Mouse (Mus musculus) lung, embryonic 14.5 days (tissue): ENCODE data around the gene Tagln2. TPM values are rescaled to one million over a fixed set of nuclear protein-coding genes. Genes with fewer than 3 reads are reported as not detected.

Source experiments
- ATAC-seq: fragments of 200-750 bp; cut with Nextera tagmentation; 2 replicates; pipeline ENCODE4 v1.8.0; 2017; ENCODE audit warnings: mild to moderate bottlenecking, moderate TSS enrichment, moderate library complexity; ENCODE audit not compliant: insufficient read depth
- DNase-seq: peaks from one replicate; pipeline ENCODE4 v3.0.0-alpha.2; 2015
- H3K27ac ChIP-seq: fragments of 300-500 bp; sonication (generic); 2 replicates; pipeline ENCODE4 v1.5.1; 2014; ENCODE audit warnings: low read depth, mild to moderate bottlenecking, moderate library complexity
- H3K27me3 ChIP-seq: fragments of 300-500 bp; sonication (generic); 2 replicates; pipeline ENCODE4 v1.6.1; 2014; ENCODE audit warnings: low read length, control low read depth; ENCODE audit not compliant: insufficient read depth
- H3K36me3 ChIP-seq: fragments of 300-500 bp; sonication (generic); 2 replicates; pipeline ENCODE4 v1.6.1; 2014; ENCODE audit warnings: control low read depth; ENCODE audit not compliant: insufficient read depth
- H3K4me1 ChIP-seq: fragments of 300-500 bp; sonication (generic); 2 replicates; pipeline ENCODE4 v1.6.1; 2014; ENCODE audit warnings: antibody characterized with exemption, control low read depth; ENCODE audit not compliant: insufficient read depth
- H3K4me2 ChIP-seq: fragments of 300-500 bp; sonication (generic); 2 replicates; pipeline ENCODE4 v1.6.1; 2014; ENCODE audit warnings: mild to moderate bottlenecking
- H3K4me3 ChIP-seq: fragments of 300-500 bp; sonication (generic); 2 replicates; pipeline ENCODE4 v1.5.1; 2014; ENCODE audit warnings: low read depth, low read length
- H3K9ac ChIP-seq: fragments of 300-500 bp; sonication (generic); 2 replicates; pipeline ENCODE4 v1.6.1; 2014
- H3K9me3 ChIP-seq: fragments of 300-500 bp; sonication (generic); 2 replicates; pipeline ENCODE4 v1.6.1; 2016; ENCODE audit warnings: low read depth, low read length, control low read depth
- CTCF ChIP-seq: IDR thresholded peaks from 2 replicates; pipeline ENCODE4 v1.5.1; 2016; ENCODE audit warnings: antibody characterized with exemption, low read depth
- WGBS: fragments of 180-500 bp; shearing (Covaris S2); extraction: QIAGEN DNeasy Blood & Tissue Kit; methylation state at CpG from one replicate; pipeline ENCODE4 v1.1.7; 2014; 5-methylcytosine and 5-hydroxymethylcytosine counted together
- polyA plus RNA-seq: library from polyadenylated mRNA; unstranded; fragments of >200 nt; fragmentation: Nextera tagmentation; extraction: Ambion mirVana; gene quantifications from 2 replicates; pipeline ENCODE4 v1.2.1, GENCODE M21; 2014

The Tagln2 gene
- polyA plus RNA-seq, 1 experiment from 2014 or later, result 395 TPM

GRCm38 (mm10) chr1:172526380-172527081 is 26.7 kb downstream of the Tagln2 start:
- H3K4me2 ChIP-seq, result peak overlapping the region; percentile 43
- no peaks in the 10 kb centered on the region for H3K27me3 ChIP-seq
- H3K4me3 ChIP-seq, result peak overlapping the region; percentile 3; the same call in 1 of the 2 replicates
- H3K9me3 ChIP-seq, result no peaks in the 10 kb centered on the region
- no peaks in the 10 kb centered on the region for H3K36me3 ChIP-seq
- H3K27ac ChIP-seq, result peak overlapping the region; percentile 80
- no peak for ATAC-seq
- no peak for TF ChIP-seq CTCF
- WGBS, result 48% methylated on average over 23 of the region's 23 CpGs
- DNase-seq, result peak; percentile 63
- H3K4me1 ChIP-seq, result peaks cover 26% of the 10 kb centered on the region
- H3K9ac ChIP-seq, result no peak overlapping the region

- Histone ChIP-seq H3K4me2 (no peak overlapping the region), H3K27me3 (no peaks in the 10 kb centered on the region), H3K4me1 (peaks cover 29% of the 10 kb centered on the region), H3K9ac (no peak overlapping the region), H3K9me3 (no peaks in the 10 kb centered on the region), H3K36me3 (no peaks in the 10 kb centered on the region), H3K4me3 (no peak overlapping the region), H3K27ac (no peak overlapping the region)
- ATAC-seq (no peak), DNase-seq (no peak)
- no peak for TF ChIP-seq CTCF
- WGBS, result 89% methylated on average over 10 of the region's 10 CpGs
Observed at GRCm38 (mm10) chr1:172527431-172527830, 27.6 kb downstream of the Tagln2 start.

- Histone ChIP-seq H3K4me1 (peaks cover 27% of the 10 kb centered on the region), H3K4me3 (no peak overlapping the region), H3K27me3 (no peaks in the 10 kb centered on the region), H3K9ac (no peak overlapping the region), H3K36me3 (no peaks in the 10 kb centered on the region), H3K27ac (no peak overlapping the region), H3K4me2 (no peak overlapping the region), H3K9me3 (no peaks in the 10 kb centered on the region)
- DNase-seq (peak; percentile 95), ATAC-seq (peak; percentile 23)
- 6% methylated on average over 7 of the region's 7 CpGs for WGBS
- peak; percentile 97 for TF ChIP-seq CTCF
Observed at GRCm38 (mm10) chr1:172528701-172529100, 28.9 kb downstream of the Tagln2 start.

GRCm38 (mm10) chr1:172530544-172531220 is 30.8 kb downstream of the Tagln2 start:
- Histone ChIP-seq H3K9me3 (no peaks in the 10 kb centered on the region), H3K27me3 (no peaks in the 10 kb centered on the region), H3K9ac (no peak overlapping the region), H3K4me2 (no peak overlapping the region), H3K4me1 (peaks cover 22% of the 10 kb centered on the region), H3K27ac (peak overlapping the region; percentile 26; the same call in 1 of the 2 replicates), H3K36me3 (no peaks in the 10 kb centered on the region), H3K4me3 (no peak overlapping the region)
- DNase-seq, result peak; percentile 77
- no peak for TF ChIP-seq CTCF
- peak; percentile 40; the same call in 1 of the 2 replicates for ATAC-seq
- 21% methylated on average over 8 of the region's 8 CpGs for WGBS

- H3K4me2 ChIP-seq, result peak overlapping the region; percentile 59
- H3K27ac ChIP-seq, result peak overlapping the region; percentile 33; the same call in 1 of the 2 replicates
- peak; percentile 77 for DNase-seq
- H3K4me3 ChIP-seq, result peak overlapping the region; percentile 19; the same call in 1 of the 2 replicates
- peaks cover 12% of the 10 kb centered on the region for H3K4me1 ChIP-seq
- ATAC-seq, result peak; percentile 82
- H3K9ac ChIP-seq, result 0 out of 2 replicates have a peak overlapping the region, but pooled peaks have one; percentile 10
- TF ChIP-seq CTCF, result no peak
- H3K27me3 ChIP-seq, result no peaks in the 10 kb centered on the region
- H3K9me3 ChIP-seq, result no peaks in the 10 kb centered on the region
- WGBS, result 3% methylated on average over 12 of the region's 13 CpGs
- H3K36me3 ChIP-seq, result no peaks in the 10 kb centered on the region
Observed at GRCm38 (mm10) chr1:172532551-172532950, 32.7 kb downstream of the Tagln2 start.

GRCm38 (mm10) chr1:172535116-172535515 is 35.3 kb downstream of the Tagln2 start:
- Histone ChIP-seq H3K4me1 (peaks cover 12% of the 10 kb centered on the region), H3K4me2 (no peak overlapping the region), H3K9me3 (no peaks in the 10 kb centered on the region), H3K9ac (no peak overlapping the region), H3K27ac (no peak overlapping the region), H3K27me3 (no peaks in the 10 kb centered on the region), H3K4me3 (no peak overlapping the region), H3K36me3 (no peaks in the 10 kb centered on the region)
- no peak for DNase-seq
- no peak for ATAC-seq
- 75% methylated on average over 16 of the region's 16 CpGs for WGBS
- no peak for TF ChIP-seq CTCF

GRCm38 (mm10) chr1:172539827-172540226 is 40.0 kb downstream of the Tagln2 start:
- WGBS, result 50% methylated on average over 6 of the region's 6 CpGs
- H3K27me3 ChIP-seq, result no peaks in the 10 kb centered on the region
- no peaks in the 10 kb centered on the region for H3K9me3 ChIP-seq
- no peaks in the 10 kb centered on the region for H3K4me1 ChIP-seq
- DNase-seq (no peak), ATAC-seq (no peak)
- no peak for TF ChIP-seq CTCF
- no peak overlapping the region for H3K9ac ChIP-seq
- H3K36me3 ChIP-seq, result no peaks in the 10 kb centered on the region
- no peak overlapping the region for H3K4me3 ChIP-seq
- no peak overlapping the region for H3K27ac ChIP-seq
- H3K4me2 ChIP-seq, result no peak overlapping the region
